Mouse (Mus musculus) kidney, postnatal 36 days (tissue): Measurements from ENCODE around the gene Fbxo9.

ENCODE experiments used
- DNase-seq, 2 experiments: peaks; one replicate each; pipeline ENCODE4 v3.0.0; 2021 to 2022; ENCODE audit warnings: mixed read lengths in 2 of 2

Gene Fbxo9

DNA sequence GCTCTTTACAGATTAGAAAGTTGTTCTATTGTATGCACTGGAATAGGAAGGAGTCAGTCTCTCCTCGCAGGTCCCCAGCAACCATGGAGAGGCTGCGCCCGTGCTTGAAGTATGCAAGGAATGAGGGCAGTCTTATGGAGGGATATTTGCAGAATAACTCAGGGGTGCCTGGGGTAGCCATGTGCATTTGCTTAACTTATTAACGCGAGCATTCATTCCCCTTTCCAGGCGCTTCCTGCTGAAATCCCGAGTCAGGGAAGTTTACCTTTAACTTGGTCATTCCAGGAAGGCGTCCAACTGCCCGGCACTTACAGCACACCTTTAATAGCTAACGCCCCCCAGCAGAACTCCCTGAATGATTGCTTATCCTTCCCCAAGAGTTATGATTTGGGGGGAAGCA, 44.7 kb downstream of the Fbxo9 start:
- DNase-seq: peak; percentile 62 to 65

- DNase-seq: no peak
These were observed 46.5 kb downstream of the Fbxo9 start for GRCm38 (mm10) chr9:78062392-78062791.

GRCm38 (mm10) chr9:78059525-78060120, 49.2 kb downstream of the Fbxo9 start:
- no peak for DNase-seq

DNA sequence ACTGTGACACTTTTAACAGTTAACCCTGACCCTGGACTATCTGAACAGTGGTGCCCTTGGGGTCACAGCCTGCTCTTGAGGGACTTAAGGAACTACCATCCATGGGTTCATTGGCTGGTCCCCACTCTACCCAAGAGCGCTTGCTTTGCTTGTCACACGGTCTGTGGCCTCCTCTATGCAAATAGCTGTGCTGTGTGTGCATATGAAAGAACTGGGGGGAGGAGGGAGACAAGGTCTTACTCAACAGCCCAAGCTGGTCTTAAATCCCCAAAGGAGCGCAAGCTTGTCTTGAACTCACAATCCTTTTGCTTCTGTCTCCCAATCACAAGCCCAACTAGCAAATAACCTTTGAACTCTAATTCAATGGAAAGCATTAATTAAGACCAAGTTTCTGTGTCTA, 54.6 kb downstream of the Fbxo9 start:
- DNase-seq: no peak

DNA sequence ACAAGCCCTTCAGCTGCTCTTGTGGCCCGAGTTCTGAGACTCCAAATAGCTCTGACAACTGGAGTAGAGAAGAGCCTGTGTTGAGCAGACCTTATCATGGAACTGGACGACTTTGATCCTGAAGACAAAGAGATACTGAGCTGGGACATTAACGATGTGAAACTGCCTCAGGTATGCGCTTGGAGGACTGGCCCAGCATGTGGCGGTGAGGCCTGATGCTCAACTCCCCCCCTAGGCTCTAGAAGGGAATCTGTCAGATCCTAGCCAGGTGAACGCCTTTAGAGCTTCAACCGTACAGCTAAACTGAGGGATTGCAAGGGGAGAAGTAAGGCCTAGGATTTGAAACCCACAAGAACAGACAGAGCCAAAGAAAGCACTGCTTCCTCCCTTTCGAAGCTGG, 55.0 kb downstream of the Fbxo9 start:
- DNase-seq: no peak

- peak; percentile 34 to 75 for DNase-seq
These were observed 57.2 kb downstream of the Fbxo9 start, which contains the start of gene Gcm1 for GRCm38 (mm10) chr9:78051677-78052076. Gene Gcm1 (plus strand): TSS chr9:78051924.

GRCm38 (mm10) chr9:78050452-78050970, 58.4 kb downstream of the Fbxo9 start:
- no peak for DNase-seq

DNA sequence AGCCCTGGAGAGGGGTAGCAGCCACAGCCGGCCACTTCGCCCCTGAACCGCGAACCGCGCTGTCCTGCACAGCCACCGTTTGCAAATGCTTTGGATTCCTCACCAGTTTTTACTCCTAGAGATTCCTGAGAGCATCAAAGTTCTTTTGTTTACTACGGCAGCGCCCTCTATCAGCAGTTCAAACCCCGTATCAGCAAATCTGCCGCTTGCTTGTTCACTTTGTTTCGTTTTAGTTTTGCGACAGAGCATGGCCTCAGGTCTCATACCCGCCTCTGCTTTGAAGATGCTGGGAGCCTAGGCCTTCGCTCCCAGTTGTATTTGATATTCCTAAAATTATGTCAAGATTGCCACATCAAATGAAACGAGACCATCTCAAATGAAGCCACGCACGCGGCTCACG, 62.1 kb downstream of the Fbxo9 start:
- peak in 1 of 2 experiments; percentile 54 for DNase-seq

DNA sequence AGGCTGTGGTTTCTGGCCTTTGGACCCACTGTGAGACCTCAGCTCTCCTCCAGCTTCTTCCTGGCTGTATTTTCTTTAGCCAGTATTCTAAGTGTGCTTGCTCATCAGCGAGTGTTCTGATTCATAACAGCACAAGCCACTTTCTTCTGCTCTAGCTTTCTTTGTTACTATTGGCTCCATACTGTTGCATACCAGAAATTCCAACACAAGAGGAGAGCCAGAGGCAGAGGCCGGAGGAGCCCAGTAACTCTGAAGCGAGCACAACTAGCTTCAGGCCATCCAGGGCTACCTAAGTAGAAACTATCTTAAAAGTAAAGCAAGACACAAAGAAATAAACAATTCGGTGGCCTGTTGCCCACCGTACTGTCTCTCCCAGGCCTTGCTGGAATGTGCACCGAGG, 63.7 kb downstream of the Fbxo9 start:
- no peak for DNase-seq

DNA sequence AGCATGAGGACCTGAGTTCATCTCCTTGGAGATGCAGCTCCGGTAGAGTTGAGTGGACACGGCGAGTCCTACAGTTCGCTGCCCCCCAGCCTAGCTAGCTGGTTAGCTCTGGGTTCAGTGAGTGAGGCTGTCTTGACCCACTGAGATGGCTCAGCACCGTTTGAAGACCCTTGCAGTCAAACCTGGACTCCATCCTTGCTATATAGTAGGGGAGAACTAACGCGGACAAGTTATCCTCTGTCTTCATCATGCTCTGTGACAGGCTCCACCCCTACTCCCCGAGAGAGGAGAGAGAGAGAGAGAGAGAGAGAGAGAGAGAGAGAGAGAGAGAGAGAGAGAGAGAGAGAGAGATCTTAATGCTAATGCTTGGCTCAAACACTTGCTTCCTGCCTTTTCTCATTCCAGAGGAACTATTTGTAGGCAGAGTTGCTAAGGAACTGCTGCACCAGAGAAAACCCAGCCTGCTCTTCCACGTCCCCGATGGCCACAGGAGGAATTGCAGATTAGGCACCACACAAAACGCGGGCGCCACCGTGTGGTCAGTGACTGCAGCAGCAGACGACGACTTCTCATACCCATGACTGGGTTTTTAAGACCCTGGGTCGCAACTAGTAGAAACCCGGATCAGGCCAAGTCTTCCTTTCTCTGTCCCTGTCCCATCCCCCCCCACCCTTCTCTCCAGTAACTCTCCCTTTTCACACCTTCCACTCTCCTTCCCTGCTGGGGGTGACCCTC, 69.9 kb downstream of the Fbxo9 start:
- DNase-seq: peak; percentile 76 to 84

DNA sequence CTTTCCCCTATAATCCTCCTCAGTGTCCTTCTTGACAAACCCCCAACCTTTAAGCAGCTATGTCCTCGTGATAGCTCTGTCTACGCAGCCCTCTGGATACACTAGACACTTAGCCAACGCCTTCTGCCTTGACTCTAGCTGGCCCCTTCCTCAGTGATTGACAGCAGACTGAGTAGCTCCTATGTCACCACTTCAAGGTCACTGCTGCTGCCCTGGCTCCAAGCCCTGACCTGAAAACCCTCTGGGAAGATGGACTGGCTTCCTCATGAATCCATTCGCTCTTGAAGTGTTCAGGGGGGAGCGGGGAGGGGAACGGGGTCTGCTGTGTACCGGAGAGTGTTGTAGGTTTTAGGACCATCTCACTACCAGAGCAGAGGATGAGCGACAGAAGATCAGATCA, 73.0 kb downstream of the Fbxo9 start:
- DNase-seq: no peak

DNA sequence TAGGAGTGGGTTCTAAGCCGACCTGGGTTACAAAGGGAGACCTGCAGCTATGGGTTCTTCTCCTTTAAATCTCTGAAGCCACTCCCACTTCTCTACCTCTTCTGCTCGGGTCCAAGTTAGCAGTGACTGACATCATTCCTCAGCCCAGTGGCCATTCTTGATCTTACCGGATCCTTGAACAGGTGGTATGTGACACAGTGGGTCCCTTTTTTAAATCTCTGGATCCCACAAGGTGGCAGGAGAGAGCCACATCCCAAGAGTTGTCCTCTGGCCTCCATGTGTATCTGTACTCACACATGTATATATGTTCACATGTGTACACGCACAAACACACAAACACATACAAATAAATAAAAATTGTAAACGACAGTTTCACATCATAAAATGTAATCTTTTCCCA, 73.6 kb downstream of the Fbxo9 start:
- peak in 1 of 2 experiments; percentile 34 for DNase-seq

GRCm38 (mm10) chr9:78032930-78033329, 75.9 kb downstream of the Fbxo9 start:
- DNase-seq: no peak
